Mouse (Mus musculus) MEL (cell line): Measurements from ENCODE around the gene Nav1.

Source experiments
- CTCF ChIP-seq, 3 experiments: IDR thresholded peaks in 2 of 3; conservative IDR thresholded peaks in 1 of 3; 2 replicates each; pipeline ENCODE4 v1.5.1; 2011 to 2012; ENCODE audit warnings: low read length in 3 of 3, low read depth in 2 of 3, mild to moderate bottlenecking in 2 of 3, improper control_type of control experiment in 1 of 3, inconsistent platforms in 1 of 3, mixed read lengths in 1 of 3, moderate library complexity in 1 of 3; ENCODE audit not compliant: control insufficient read depth in 1 of 3, insufficient read depth in 1 of 3, poor library complexity in 1 of 3, severe bottlenecking in 1 of 3
- ELF1 ChIP-seq: IDR thresholded peaks from 2 replicates; pipeline ENCODE4 v1.6.1; 2014; ENCODE audit warnings: low read depth, mild to moderate bottlenecking, inconsistent platforms, low read length, improper control_type of control experiment, moderate library complexity
- MAX ChIP-seq: IDR thresholded peaks from 2 replicates; pipeline ENCODE4 v1.6.1; 2011; ENCODE audit warnings: low read length, improper control_type of control experiment

GRCm38 (mm10) chr1:135495048-135495447 lies 112.0 kb downstream of the Nav1 start:
- TF ChIP-seq MAX (no peak), CTCF (IDR thresholded peaks at IDR 0.05 in 2 of 3, conservative IDR thresholded peaks at IDR 0.05 in 1 of 3; ENCODE audit: control insufficient read depth in 1 of 3, insufficient read depth in 1 of 3, low read depth in 2 of 3, low read length in 3 of 3, poor library complexity in 1 of 3, severe bottlenecking in 1 of 3) (no peak), ELF1 (no peak)
